Mouse (Mus musculus) hindbrain, embryonic 12.5 days (tissue): ENCODE results near the gene Ogn. TPM values are rescaled to one million over a fixed set of nuclear protein-coding genes. Genes with fewer than 3 reads are reported as not detected.
A peak's percentile ranks its signal among the peaks of the same experiment; 100 is the strongest.
"Not testable (repeated sequence)": the region's sequence is repeated elsewhere in the genome, so short reads cannot be mapped to it uniquely, and the experiment has no call there.

ENCODE experiments used
- ATAC-seq: fragments of 200-750 bp; cut with Nextera tagmentation; 2 replicates; pipeline ENCODE4 v1.8.0; 2017; ENCODE audit warnings: moderate TSS enrichment; ENCODE audit not compliant: low FRiP score
- H3K27ac ChIP-seq: fragments of 300-500 bp; sonication (generic); 2 replicates; pipeline ENCODE4 v1.5.1; 2016; ENCODE audit warnings: mild to moderate bottlenecking
- H3K27me3 ChIP-seq: fragments of 300-500 bp; sonication (generic); 2 replicates; pipeline ENCODE4 v1.6.1; 2016; ENCODE audit warnings: mild to moderate bottlenecking
- H3K36me3 ChIP-seq: fragments of 300-500 bp; sonication (generic); 2 replicates; pipeline ENCODE4 v1.6.1; 2016; ENCODE audit warnings: mild to moderate bottlenecking
- H3K4me1 ChIP-seq: fragments of 300-500 bp; sonication (generic); 2 replicates; pipeline ENCODE4 v1.6.1; 2016
- H3K4me2 ChIP-seq: fragments of 300-500 bp; sonication (generic); replicated peaks from 2 replicates; pipeline ENCODE4 v1.6.1; 2016; ENCODE audit warnings: mild to moderate bottlenecking
- H3K4me3 ChIP-seq: fragments of 300-500 bp; sonication (generic); 2 replicates; pipeline ENCODE4 v1.5.1; 2016; ENCODE audit warnings: mild to moderate bottlenecking
- H3K9ac ChIP-seq: fragments of 300-500 bp; sonication (generic); 2 replicates; pipeline ENCODE4 v1.6.1; 2016; ENCODE audit warnings: mild to moderate bottlenecking, moderate library complexity
- H3K9me3 ChIP-seq: fragments of 300-500 bp; sonication (generic); replicated peaks from 2 replicates; pipeline ENCODE4 v1.6.1; 2016; ENCODE audit warnings: mild to moderate bottlenecking
- WGBS: fragments of 180-500 bp; shearing (Covaris S2); methylation state at CpG from one replicate; pipeline ENCODE4 v1.1.7; 2016; 5-methylcytosine and 5-hydroxymethylcytosine counted together
- polyA plus RNA-seq: library from polyadenylated mRNA; unstranded; fragments of >200 nt; fragmentation: Nextera tagmentation; extraction: Ambion mirVana; gene quantifications from 2 replicates; pipeline ENCODE4 v1.2.1, GENCODE M21; 2016

Gene Ogn
- 25.9 and 39.8 TPM in 2 replicates for polyA plus RNA-seq

DNA sequence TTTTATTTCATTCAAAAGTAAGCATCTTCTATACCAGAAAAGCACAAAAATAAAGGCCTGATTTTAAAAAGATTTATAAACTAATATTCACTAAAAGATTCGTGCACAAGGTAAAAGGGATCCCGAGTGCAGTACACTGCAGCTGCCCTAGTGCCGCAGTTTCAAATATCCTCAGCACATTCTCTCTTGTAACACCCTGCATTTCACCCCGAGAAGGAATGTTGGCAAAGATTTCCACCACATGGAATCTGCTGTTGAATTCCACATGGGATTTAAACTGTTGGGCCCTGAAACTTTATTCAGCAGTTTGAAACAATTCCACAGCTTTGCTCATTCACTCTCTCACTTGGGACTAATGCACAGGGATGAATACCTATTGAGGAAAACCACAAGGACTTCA, at the start of gene Ogn:
Gene Ogn, plus strand, starts transcription at position 333 of the 400 bp plus-strand sequence.
- ATAC-seq = no peak
- Histone ChIP-seq H3K9me3 (no peaks in the 10 kb centered on the region), H3K27ac (no peak within 1 kb of the TSS), H3K36me3 (no peaks in the 10 kb centered on the region), H3K4me3 (no peak within 1 kb of the TSS), H3K9ac (no peak within 1 kb of the TSS), H3K4me2 (no peak within 1 kb of the TSS), H3K27me3 (no peaks in the 10 kb centered on the region), H3K4me1 (no peaks in the 10 kb centered on the region)
- 76% methylated on average over 4 of the region's 4 CpGs for WGBS

DNA sequence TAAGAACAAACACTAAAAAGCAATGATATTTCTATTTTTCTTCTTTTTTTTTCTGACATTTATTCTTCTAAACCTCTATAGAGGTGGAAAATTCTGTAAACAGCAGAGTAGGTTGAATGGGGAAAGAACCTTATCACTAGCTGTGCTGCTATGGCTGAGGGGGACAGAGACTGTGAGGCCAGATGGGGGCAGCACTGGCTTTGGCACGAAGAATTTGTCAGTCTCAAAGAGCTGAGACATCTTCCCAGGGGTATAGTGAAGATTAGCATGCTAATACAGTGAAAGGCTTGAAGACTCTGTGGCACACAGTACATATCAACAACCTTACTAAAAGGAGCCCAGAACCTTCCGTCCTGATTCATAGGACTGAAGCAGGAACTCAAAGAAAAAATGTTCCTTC, 48.7 kb upstream of the Ogn start:
- Histone ChIP-seq H3K27ac (no peak overlapping the region), H3K4me3 (no peak overlapping the region), H3K9me3 (no peaks in the 10 kb centered on the region), H3K9ac (no peak overlapping the region), H3K4me2 (no peak overlapping the region), H3K36me3 (no peaks in the 10 kb centered on the region), H3K27me3 (no peaks in the 10 kb centered on the region), H3K4me1 (no peaks in the 10 kb centered on the region)
- WGBS = 35% methylated on average over 2 of the region's 2 CpGs
- no peak for ATAC-seq

DNA sequence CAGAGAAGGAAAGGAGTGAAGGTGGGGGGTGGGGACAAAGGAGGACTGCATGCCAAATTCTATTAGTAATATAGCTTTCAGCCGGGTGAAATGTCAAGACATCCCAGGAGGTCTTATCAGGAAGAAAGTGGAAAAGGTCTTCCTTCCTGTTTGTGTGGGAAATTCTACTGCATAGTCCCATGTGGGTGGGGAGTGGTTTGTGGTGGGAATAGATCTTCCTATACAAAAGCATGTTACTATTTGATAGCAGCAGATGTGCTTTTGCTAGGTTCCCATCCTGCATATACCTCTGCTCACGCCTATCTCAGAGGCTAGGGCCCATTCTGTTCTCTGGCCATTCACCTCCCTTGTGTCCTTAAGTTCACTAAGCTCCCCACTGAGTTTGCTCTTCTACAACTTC, 47.0 kb upstream of the Ogn start:
- H3K4me3 ChIP-seq = no peak overlapping the region
- no peaks in the 10 kb centered on the region for H3K4me1 ChIP-seq
- no peaks in the 10 kb centered on the region for H3K27me3 ChIP-seq
- no peak overlapping the region for H3K4me2 ChIP-seq
- no peak overlapping the region for H3K9ac ChIP-seq
- ATAC-seq = no peak
- no peaks in the 10 kb centered on the region for H3K36me3 ChIP-seq
- no peak overlapping the region for H3K27ac ChIP-seq
- 72% methylated on average over 2 of the region's 2 CpGs for WGBS
- no peaks in the 10 kb centered on the region for H3K9me3 ChIP-seq

DNA sequence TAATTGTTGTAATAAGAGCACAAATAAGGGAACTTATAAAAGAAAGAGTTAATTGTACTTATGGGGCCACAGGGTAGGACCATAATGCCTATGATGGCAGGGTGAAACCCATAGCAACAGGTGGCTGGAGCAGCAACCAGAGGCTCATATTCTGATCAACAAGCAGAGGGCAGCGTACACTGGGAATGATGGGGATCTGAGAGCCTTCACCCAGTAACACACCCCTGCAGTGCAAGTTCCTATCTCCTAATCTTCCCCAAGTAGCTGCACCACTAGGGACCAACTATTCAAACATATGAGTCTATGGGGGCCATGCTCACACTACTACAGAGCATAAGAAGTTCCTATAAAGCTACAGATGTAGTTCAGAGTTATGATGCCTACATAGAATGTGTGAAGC, 43.5 kb upstream of the Ogn start:
- 88% methylated on average over 1 of the region's 1 CpGs for WGBS
- Histone ChIP-seq H3K9ac (no peak overlapping the region), H3K4me3 (no peak overlapping the region), H3K36me3 (no peaks in the 10 kb centered on the region), H3K27me3 (no peaks in the 10 kb centered on the region), H3K4me2 (no peak overlapping the region), H3K4me1 (no peaks in the 10 kb centered on the region), H3K9me3 (no peaks in the 10 kb centered on the region), H3K27ac (no peak overlapping the region)
- ATAC-seq = no peak

DNA sequence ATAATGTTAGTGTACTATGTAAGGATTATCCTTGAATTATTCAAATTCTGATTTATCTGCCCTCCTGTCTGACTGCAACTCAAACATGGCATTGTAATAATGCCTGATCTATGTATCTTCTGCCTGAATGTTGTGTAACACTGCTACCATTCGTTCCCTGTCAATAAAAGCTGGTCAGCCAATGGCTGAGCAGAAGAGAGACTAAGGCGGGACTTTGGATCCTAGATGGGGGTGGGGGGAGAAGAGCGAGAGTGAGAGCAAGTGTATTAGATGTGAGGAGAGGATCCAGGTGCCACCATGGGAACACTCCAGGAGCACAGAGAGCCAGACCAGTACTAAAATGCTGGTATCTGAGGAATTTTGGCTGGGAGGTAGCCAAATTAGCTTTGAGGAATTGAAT, 37.5 kb upstream of the Ogn start:
- H3K9ac ChIP-seq = no peak overlapping the region
- H3K36me3 ChIP-seq = no peaks in the 10 kb centered on the region
- H3K4me3 ChIP-seq = no peak overlapping the region
- H3K4me2 ChIP-seq = no peak overlapping the region
- H3K27ac ChIP-seq = no peak overlapping the region
- no peak for ATAC-seq
- 66% methylated on average over 3 of the region's 3 CpGs for WGBS
- H3K4me1 ChIP-seq = no peaks in the 10 kb centered on the region
- H3K9me3 ChIP-seq = no peaks in the 10 kb centered on the region
- no peaks in the 10 kb centered on the region for H3K27me3 ChIP-seq

DNA sequence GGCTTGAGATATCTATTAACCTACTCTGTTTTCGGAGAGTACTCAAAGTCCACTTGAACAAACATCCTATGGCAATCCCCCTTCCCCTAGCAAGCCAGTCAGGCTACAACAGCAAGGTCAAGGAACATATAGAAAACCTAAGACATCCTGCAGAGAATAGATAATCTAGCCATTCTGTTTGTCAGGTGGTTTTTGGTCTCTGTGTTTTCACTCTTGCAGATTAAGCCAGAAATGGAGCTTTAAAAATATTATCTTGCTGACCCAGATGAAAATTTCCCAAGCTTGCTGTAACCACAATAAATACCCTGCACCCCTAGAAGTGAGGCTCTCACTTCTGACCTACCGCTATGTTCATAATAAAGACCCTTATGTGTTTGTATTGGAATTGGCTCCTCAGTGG, 36.4 kb upstream of the Ogn start:
- no peaks in the 10 kb centered on the region for H3K4me1 ChIP-seq
- no peaks in the 10 kb centered on the region for H3K9me3 ChIP-seq
- no peak overlapping the region for H3K4me3 ChIP-seq
- no peak overlapping the region for H3K9ac ChIP-seq
- no peak overlapping the region for H3K27ac ChIP-seq
- H3K36me3 ChIP-seq = no peaks in the 10 kb centered on the region
- WGBS = 87% methylated on average over 2 of the region's 2 CpGs
- no peaks in the 10 kb centered on the region for H3K27me3 ChIP-seq
- no peak for ATAC-seq
- no peak overlapping the region for H3K4me2 ChIP-seq

DNA sequence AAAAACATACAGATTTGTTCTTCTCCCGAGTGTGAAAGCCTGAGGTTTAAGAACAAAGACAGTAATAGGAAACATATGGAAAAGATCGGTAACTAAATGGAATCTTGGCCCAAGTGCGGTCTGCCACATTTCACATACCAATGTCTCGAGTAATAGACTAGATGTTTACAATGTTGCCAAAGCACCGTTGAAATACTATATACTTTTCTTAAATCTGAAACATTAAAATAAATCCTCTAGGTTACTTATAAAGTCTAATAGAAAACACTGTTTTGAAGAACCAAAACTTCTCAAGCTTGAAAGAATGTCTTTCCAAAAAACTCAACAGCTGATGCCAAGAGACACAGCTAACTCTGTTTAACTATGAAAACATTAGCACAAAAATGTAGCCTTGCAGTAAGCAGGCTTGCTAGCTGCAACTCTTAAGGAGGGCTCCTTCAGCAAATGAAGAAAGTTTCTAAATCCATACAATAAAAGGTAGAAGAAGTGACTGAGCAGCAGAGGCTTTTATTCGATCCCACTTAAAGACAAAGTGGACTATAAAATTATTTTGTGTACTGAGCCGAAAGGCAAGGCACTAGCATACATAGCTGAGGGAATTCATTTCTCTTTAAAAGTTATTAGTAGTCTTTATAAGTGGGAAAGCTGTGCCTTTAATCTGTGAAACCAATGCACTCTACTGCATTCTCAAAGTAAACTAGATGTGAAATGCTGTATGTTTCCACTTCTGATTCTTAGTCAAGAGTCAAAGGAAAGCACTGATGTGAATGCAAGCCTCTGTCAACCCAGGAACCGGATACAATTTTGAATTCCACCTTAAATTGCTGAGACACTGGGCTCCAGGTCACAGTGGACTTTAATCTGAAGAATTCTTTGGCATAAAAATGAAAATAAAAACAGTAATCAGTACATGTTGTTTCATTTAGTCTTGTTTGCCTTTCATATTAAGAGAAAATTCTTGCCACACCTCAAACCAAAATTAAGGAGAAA, 26.0 kb upstream of the Ogn start, which contains the start of gene Omd:
Gene Omd, plus strand, starts transcription at position 922 of the 990 bp plus-strand sequence.
- no peaks in the 10 kb centered on the region for H3K9me3 ChIP-seq
- no peaks in the 10 kb centered on the region for H3K4me1 ChIP-seq
- WGBS = 78% methylated on average over 8 of the region's 8 CpGs
- no peaks in the 10 kb centered on the region for H3K36me3 ChIP-seq
- no peak within 1 kb of the TSS for H3K4me2 ChIP-seq
- no peaks in the 10 kb centered on the region for H3K27me3 ChIP-seq
- no peak within 1 kb of the TSS for H3K9ac ChIP-seq
- ATAC-seq = no peak
- H3K4me3 ChIP-seq = no peak within 1 kb of the TSS
- H3K27ac ChIP-seq = 0 out of 2 replicates have a peak within 1 kb of the TSS, but pooled peaks have one; percentile 17

DNA sequence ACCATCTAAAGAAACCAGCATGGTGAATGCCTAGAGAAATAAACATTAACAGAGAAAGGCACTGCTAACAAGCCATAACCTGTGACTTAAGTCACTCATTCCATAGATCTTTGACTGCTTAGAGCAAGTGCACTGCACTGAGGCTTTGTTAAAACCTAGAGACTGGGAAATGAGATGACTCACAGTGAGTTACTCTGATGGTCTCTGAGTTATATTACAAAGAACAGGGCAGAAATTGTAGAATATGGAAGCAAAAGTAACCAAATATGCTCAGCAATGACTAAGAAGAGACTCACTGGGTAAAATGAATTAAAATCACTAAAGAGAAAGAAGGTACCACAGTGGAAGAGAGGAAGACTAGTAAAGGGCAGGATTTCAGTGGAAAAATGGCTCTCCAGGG, 24.0 kb upstream of the Ogn start:
- Histone ChIP-seq H3K4me1 (no peaks in the 10 kb centered on the region), H3K27ac (no peak overlapping the region), H3K4me2 (no peak overlapping the region), H3K27me3 (no peaks in the 10 kb centered on the region), H3K9me3 (no peaks in the 10 kb centered on the region), H3K9ac (no peak overlapping the region), H3K4me3 (no peak overlapping the region), H3K36me3 (no peaks in the 10 kb centered on the region)
- no peak for ATAC-seq

DNA sequence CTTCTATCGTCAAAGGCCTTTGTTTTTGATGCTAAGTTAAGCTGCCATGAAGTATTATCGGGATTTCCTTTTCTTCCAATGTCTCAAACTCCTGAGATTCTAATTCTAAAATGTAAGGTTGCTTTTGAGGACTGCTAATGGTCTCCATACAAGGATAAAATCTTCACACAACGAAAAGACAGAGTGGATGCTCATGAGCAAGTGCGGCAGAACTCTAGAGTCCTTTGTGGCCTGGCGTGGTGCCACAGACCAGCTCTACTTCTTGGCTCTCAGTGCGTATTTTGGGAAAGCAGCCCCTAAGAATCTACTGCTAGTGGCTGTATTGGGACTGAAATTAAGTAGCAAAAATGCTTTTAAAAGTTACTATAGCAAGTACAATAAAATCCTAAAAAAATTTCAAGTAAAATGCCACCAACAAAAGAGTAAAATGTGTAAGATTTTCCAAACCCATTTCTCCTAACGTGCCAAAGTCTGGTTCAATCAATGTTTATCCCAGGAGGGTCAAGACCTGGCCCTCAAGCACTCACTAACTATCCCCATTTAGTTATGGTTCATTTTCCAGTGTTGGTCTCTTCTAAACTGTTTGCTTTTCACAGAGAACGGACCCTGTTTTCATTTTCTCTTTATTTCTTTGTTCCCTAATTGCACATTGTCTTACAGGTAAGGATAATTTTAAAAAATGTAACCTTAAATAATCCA, 23.4 kb upstream of the Ogn start:
- H3K27me3 ChIP-seq = no peaks in the 10 kb centered on the region
- no peak overlapping the region for H3K27ac ChIP-seq
- no peak overlapping the region for H3K4me3 ChIP-seq
- 82% methylated on average over 8 of the region's 8 CpGs for whole genome bisulfite sequencing
- no peak overlapping the region for H3K4me2 ChIP-seq
- ATAC-seq = no peak
- no peak overlapping the region for H3K9ac ChIP-seq
- H3K36me3 ChIP-seq = no peaks in the 10 kb centered on the region
- no peaks in the 10 kb centered on the region for H3K4me1 ChIP-seq
- H3K9me3 ChIP-seq = no peaks in the 10 kb centered on the region

DNA sequence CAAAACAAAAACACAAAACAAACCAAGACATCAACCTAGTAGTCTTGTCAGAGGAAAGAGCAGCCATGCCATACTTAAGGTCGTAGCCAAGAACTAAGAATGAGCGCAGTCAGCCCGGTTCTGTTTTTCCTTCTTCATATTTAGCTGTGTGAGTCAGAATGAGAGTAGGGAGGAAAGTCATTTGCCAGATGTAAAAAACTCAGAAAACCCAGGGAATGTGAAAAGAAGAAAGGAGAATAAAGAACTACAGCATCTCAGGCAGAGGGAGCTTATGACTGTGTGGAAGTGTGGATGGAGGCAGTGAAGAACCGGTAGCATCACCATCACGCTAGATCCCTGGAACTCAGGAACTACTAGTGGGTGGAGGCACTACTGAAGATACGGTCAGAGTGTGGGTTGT, 21.8 kb upstream of the Ogn start:
- no peaks in the 10 kb centered on the region for H3K9me3 ChIP-seq
- H3K9ac ChIP-seq = no peak overlapping the region
- H3K4me1 ChIP-seq = no peaks in the 10 kb centered on the region
- H3K4me2 ChIP-seq = no peak overlapping the region
- H3K27me3 ChIP-seq = no peaks in the 10 kb centered on the region
- no peaks in the 10 kb centered on the region for H3K36me3 ChIP-seq
- no peak overlapping the region for H3K27ac ChIP-seq
- WGBS = 95% methylated on average over 6 of the region's 6 CpGs
- ATAC-seq = no peak
- H3K4me3 ChIP-seq = no peak overlapping the region

DNA sequence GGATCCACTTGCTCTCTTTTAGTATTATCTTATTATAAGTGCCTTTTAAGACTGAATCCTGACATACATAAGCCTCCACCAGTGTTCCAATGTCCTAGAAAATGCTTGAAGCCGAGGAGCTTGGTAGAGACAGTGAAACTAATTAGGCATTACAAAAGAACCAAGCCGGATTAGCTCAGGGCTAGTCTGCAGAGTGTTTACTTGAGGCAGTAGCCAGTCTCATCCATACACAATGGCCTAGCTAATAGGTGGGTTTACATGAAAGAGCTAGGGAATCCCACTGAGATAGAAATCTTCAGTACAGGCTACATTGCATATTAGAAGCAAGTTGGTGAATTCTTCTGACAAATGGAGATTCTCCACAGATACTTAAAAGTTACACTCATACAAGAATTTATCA, 5.3 kb upstream of the Ogn start:
- ATAC-seq, H3K4me2 ChIP-seq, H3K4me3 ChIP-seq, H3K9me3 ChIP-seq, H3K27ac ChIP-seq, H3K36me3 ChIP-seq, H3K4me1 ChIP-seq, H3K27me3 ChIP-seq, H3K9ac ChIP-seq: not testable (repeated sequence)
- 63% methylated on average over 2 of the region's 2 CpGs for WGBS

DNA sequence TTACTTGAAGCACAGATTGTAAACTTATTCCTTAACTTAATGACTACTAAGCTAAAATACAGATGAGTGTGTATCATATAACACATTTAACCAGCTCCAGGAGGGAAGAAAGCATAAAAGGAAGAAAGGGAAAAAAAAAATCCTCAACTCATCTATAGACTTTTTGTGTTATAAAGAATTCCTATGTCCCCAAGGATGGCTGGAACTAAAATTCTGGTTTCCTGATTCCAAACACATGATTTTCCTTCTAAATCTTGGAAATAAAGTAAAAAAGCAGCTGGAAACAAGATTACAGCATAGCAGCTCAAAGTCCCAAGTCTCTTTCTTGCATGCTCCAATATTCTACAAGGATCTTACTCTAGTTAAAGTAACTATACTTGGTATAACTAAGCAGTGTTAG, 4.2 kb upstream of the Ogn start:
- no peaks in the 10 kb centered on the region for H3K27me3 ChIP-seq

More for the DNA sequence above, 4.2 kb upstream of the Ogn start:
- Histone ChIP-seq H3K9me3 (no peaks in the 10 kb centered on the region), H3K27ac (no peak overlapping the region), H3K4me1 (no peaks in the 10 kb centered on the region), H3K9ac (no peak overlapping the region), H3K4me3 (no peak overlapping the region), H3K4me2 (no peak overlapping the region), H3K36me3 (no peaks in the 10 kb centered on the region)
- no peak for ATAC-seq
